Mouse (Mus musculus): ENCODE data around the gene Nipbl.
"Not testable (repeated sequence)": the region's sequence is repeated elsewhere in the genome, so short reads cannot be mapped to it uniquely, and the experiment has no call there.

Gene Nipbl

GRCm38 (mm10) chr15:8282155-8282554, 162.1 kb downstream of the Nipbl start:
- no peak for DNase-seq

DNA sequence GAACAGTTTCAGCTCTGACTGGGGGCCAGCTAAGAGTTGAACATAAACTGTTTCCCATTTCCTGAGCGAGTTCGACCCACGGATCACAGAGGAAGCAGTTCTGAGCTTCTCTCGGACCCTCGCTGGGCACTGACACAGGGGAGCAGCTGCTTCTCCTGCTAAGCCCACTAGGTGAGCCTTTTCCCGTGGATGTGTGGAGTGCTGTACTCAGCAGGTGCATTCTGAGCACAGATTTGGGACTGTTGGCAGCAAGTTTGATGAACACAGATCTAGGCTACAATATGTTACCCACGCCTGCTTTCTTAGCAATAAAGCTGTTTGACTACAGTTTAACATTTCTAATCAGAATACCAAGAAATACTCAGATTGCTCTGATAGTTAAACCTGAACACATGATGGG, 162.6 kb downstream of the Nipbl start:
- DNase-seq = peak; percentile 36 to 38

DNA sequence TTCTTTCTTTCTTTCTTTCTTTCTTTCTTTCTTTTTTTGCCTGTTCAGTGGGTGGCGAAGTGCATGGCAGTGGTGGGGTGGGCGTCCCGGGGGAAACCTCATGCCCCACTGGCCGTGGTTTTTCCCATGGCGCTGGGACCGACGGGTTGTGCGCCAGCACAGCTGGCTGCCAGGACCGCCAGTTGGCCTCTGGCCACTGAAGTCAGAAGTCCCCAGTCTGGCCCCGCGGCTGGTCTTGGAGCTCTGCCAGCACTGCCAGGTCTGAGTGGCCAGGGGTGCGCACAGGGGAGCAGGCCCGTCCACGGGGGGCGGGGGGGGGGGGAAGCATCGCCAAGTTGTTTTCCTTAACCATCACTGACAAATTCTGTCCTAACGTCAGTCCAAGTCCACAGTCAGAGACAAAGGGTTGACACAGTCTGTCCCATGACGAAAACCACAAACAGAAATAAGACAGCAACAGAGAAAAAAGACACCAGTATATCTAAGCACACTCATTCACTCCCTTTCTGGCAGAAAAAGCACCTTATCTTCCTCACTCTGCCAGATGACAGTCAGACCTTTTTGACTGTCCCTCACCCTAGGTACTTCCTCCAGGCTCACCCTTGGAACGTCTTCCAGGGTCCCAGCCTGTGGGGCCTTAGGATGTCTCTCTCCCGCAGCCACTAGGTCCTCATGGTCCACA, 164.2 kb downstream of the Nipbl start:
- peak; percentile 23 to 36 for DNase-seq

DNA sequence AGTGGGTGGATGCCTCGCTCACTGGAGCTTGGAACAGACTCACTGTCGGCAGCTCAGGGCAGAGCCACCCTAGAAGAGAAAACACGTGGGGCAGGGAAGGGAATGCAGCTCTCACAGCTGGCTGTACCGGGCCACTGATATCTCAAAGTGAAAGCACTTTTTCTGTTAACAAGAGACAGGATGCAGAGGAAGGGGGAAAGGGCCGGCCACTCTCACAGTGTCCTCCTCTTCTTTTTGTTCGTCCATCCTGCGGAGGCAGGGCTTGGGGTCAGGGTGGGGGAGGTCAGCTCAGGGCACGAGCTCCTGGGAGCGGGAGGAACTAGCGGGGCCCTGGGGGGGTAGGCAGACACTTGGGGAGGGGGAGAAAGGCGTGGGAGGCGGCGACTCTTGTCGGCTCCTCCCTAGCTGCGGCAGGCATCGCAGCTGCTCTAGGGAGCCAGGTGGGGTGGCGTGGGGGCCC, 164.9 kb downstream of the Nipbl start:
- no peak for DNase-seq

GRCm38 (mm10) chr15:8277916-8278315, 166.3 kb downstream of the Nipbl start:
- not testable (repeated sequence) for DNase-seq

DNA sequence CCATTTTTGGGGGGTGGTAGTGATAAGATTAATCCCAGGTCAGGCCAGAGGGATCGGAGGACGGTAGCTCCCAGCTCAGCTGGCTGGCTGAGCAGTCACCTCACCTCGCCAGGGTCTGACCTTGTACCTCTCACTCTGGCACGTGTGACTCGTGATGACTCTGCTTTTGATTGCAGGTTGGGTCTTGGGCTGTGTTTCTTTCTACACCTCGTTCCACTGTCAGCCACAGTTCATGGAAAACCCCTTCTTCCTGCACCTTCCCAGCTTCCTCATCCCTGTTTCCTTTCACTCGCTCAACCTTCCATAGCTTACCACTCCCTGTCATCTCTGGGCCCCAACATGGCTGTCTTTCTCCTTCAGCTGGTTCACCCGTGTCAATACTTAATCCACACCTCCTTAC, 172.3 kb downstream of the Nipbl start:
- DNase-seq = no peak

DNA sequence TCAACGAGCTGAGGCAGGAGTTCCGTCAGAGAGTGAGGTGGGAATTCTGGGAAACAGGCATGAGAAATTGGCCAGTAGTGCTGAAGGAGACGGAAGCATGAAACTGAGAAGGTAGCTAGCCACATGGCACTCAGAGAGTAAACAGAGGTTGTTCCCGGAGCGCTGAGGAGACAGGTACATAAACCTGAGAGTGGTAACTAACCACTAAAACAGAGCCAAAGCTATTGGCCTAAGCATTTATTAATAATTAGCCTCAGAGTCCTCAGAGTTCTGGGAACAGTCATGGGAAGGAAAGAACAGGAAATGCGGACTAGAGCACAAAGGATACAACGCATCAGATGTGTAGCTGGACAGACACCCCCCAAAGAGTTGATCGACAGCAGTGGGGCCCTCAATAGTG, 176.0 kb downstream of the Nipbl start:
- DNase-seq = no peak

- DNase-seq = no peak
These were observed 177.1 kb downstream of the Nipbl start for GRCm38 (mm10) chr15:8267211-8267610.

DNA sequence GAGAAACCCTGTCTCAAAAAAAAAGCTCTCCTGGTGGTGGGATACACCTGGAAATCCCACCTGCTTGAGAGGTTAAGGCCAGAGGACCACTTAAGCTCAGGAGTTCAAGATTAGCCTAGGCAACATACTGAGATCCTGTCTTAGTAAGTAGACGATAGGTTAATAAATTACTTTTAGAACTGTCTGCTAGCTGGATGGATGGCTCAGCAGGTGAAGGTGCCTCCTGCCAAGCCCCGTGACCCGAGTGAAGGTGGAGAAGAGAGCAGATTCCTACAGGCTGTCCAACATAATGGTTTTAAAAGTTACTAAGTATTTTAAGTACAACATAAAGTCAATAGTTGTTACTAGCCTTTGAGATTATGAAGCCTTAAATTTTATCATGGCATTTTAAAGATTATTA, 178.3 kb downstream of the Nipbl start:
- DNase-seq = no peak

Measured in cerebellum, adult 18-20 months (tissue).